Mouse (Mus musculus): ENCODE measurements around the gene Setd4. TPM values are rescaled to one million over a fixed set of nuclear protein-coding genes. Genes with fewer than 3 reads are reported as not detected.

Gene Setd4
- polyA plus RNA-seq, 1 experiment: not detected

DNA sequence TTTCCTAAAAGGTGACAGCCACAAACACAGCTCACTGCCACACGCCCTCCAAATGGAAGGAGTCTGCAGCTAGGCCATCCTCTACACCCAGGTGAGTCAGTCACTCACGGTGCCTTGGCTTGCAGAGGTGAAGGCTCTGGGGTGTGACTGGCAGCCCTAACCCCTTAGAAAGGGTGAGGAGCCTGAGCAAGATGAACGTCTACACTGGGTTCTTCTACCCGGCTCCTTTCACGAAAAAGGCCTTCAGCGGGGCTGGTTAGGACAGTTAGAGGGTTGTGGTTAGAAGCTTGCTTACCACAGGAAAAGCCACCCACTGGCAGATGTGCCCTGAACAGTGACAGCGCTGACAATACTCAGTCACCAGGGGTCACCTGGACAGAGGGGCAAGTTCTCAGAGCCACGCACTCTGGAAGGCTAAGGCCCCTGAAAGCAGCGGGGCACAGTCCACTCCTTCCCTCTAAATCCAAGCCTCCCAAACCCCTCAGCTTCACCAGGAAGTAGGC, 18.1 kb downstream of the Setd4 start:
- TF ChIP-seq CTCF (IDR thresholded peaks at IDR 0.05; ENCODE audit: insufficient read depth, low read depth, low read length) (no peak), POLR2A (IDR thresholded peaks at IDR 0.05; ENCODE audit: insufficient read depth, low read depth, low read length) (no peak)
- Histone ChIP-seq H3K4me3 (ENCODE audit: insufficient read depth, low read depth, low read length) (no peak overlapping the region; the same call in 1 of the 2 replicates), H3K4me1 (ENCODE audit: control insufficient read depth, insufficient read depth, low read length) (peaks cover 9% of the 10 kb centered on the region; the same call in 1 of the 2 replicates), H3K27ac (ENCODE audit: insufficient read depth, low read depth, low read length) (no peak overlapping the region)
- WGBS: 96% methylated on average over 9 of the region's 9 CpGs

- H3K4me1 ChIP-seq (ENCODE audit: control insufficient read depth, insufficient read depth, low read length): peaks cover 9% of the 10 kb centered on the region; the same call in 1 of the 2 replicates
- 90% methylated on average over 24 of the region's 24 CpGs for WGBS
- no peak overlapping the region for H3K4me3 ChIP-seq (ENCODE audit: insufficient read depth, low read depth, low read length)
- TF ChIP-seq POLR2A (IDR thresholded peaks at IDR 0.05; ENCODE audit: insufficient read depth, low read depth, low read length) (no peak), CTCF (IDR thresholded peaks at IDR 0.05; ENCODE audit: insufficient read depth, low read depth, low read length) (no peak)
- no peak overlapping the region for H3K27ac ChIP-seq (ENCODE audit: insufficient read depth, low read depth, low read length)
Measured at GRCm38 (mm10) chr16:93584976-93585702, 18.7 kb downstream of the Setd4 start.

- no peak for TF ChIP-seq POLR2A (IDR thresholded peaks at IDR 0.05; ENCODE audit: insufficient read depth, low read depth, low read length)
- TF ChIP-seq CTCF (IDR thresholded peaks at IDR 0.05; ENCODE audit: insufficient read depth, low read depth, low read length): no peak
Measured at GRCm38 (mm10) chr16:93581125-93581524, 22.7 kb downstream of the Setd4 start.

DNA sequence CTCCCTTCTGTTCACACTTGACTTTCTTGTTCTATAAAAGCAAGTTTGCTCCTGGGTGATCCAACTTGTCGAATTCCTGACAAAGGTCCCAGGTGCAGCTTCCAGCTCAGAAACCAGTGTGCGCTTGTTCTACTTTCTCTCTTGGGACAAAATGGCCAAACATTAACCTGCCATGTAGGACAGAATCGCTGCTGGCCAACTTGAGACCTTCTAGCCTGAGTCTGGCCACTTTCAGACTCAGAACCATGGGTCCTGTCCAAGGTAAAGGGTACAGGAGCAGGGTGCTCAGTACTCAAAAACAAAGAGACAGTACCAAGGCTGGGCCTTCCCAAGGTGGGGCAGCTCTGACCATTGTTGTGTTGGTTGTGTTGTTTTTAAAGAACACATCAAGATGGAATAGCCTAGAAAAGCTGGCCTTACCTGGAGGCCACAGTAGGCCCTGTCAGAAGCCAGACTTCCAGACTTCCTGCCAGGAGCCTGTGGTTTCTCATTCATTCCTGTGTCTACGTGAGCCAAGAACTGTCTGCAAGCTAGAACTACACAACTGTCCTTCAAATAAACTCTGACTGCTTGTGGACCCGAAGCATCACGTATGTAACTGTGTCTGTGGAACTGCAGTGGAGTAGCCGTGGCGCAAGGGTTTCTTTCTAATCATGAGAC, 25.4 kb downstream of the Setd4 start:
- TF ChIP-seq POLR2A (IDR thresholded peaks at IDR 0.05; ENCODE audit: insufficient read depth, low read depth, low read length) (no peak), CTCF (IDR thresholded peaks at IDR 0.05; ENCODE audit: insufficient read depth, low read depth, low read length) (no peak)
- Histone ChIP-seq H3K27ac (ENCODE audit: insufficient read depth, low read depth, low read length) (no peak overlapping the region), H3K4me1 (ENCODE audit: control insufficient read depth, insufficient read depth, low read length) (0 out of 2 replicates have a peak, but pooled peaks cover 5% of the 10 kb centered on the region), H3K4me3 (ENCODE audit: insufficient read depth, low read depth, low read length) (no peak overlapping the region)
- 89% methylated on average over 8 of the region's 8 CpGs for WGBS

More at GRCm38 (mm10) chr16:93581125-93581524, 22.7 kb downstream of the Setd4 start:
- Histone ChIP-seq H3K27ac (ENCODE audit: insufficient read depth, low read depth, low read length) (no peak overlapping the region), H3K4me1 (ENCODE audit: control insufficient read depth, insufficient read depth, low read length) (0 out of 2 replicates have a peak, but pooled peaks cover 5% of the 10 kb centered on the region), H3K4me3 (ENCODE audit: insufficient read depth, low read depth, low read length) (no peak overlapping the region)
- WGBS: 72% methylated on average over 6 of the region's 6 CpGs

DNA sequence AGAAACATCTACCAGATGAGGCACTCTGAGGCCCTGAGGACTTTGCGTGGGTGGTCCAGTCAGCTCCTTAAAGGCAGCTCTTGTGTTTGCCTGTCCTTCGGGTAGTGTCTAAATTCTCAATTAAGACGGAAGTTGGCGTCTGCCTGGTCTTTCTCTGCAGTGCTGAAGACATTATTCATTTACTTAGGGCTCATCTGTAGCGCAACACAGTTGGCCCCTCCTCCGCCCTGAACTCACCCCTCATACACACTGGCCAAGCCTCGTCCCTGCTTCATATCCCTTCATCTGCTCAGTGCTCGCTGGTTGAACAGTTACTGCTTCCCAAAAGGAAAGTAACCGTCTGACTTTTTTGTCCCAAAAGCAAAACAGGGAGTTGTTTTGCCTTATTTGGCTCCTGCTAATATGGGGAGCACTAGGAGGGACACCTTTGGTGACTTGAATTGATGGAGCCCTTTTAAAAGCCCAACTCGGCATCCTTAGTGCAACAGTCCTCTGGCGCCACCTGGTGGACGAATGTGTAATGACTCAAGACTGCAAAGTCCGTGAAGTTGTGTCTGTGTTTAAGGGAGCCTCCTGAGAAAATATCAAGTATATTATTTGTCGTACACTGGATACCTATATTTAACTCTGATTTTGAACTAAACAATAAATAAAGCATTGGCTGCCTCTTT, 27.3 kb downstream of the Setd4 start:
- WGBS: 36% methylated on average over 14 of the region's 14 CpGs
- Histone ChIP-seq H3K4me1 (ENCODE audit: control insufficient read depth, insufficient read depth, low read length) (0 out of 2 replicates have a peak, but pooled peaks cover 5% of the 10 kb centered on the region), H3K4me3 (ENCODE audit: insufficient read depth, low read depth, low read length) (no peak overlapping the region), H3K27ac (ENCODE audit: insufficient read depth, low read depth, low read length) (no peak overlapping the region)
- TF ChIP-seq CTCF (IDR thresholded peaks at IDR 0.05; ENCODE audit: insufficient read depth, low read depth, low read length) (peak; percentile 45; the same call in 1 of the 2 replicates), POLR2A (IDR thresholded peaks at IDR 0.05; ENCODE audit: insufficient read depth, low read depth, low read length) (no peak)

GRCm38 (mm10) chr16:93575574-93575973, 28.3 kb downstream of the Setd4 start:
- 88% methylated on average over 5 of the region's 5 CpGs for WGBS
- TF ChIP-seq POLR2A (IDR thresholded peaks at IDR 0.05; ENCODE audit: insufficient read depth, low read depth, low read length) (no peak), CTCF (IDR thresholded peaks at IDR 0.05; ENCODE audit: insufficient read depth, low read depth, low read length) (no peak)
- Histone ChIP-seq H3K27ac (ENCODE audit: insufficient read depth, low read depth, low read length) (no peak overlapping the region), H3K4me3 (ENCODE audit: insufficient read depth, low read depth, low read length) (no peak overlapping the region), H3K4me1 (ENCODE audit: control insufficient read depth, insufficient read depth, low read length) (no peaks in the 10 kb centered on the region)

GRCm38 (mm10) chr16:93574521-93575191, 29.2 kb downstream of the Setd4 start:
- Histone ChIP-seq H3K27ac (ENCODE audit: insufficient read depth, low read depth, low read length) (no peak overlapping the region), H3K4me1 (ENCODE audit: control insufficient read depth, insufficient read depth, low read length) (no peaks in the 10 kb centered on the region), H3K4me3 (ENCODE audit: insufficient read depth, low read depth, low read length) (no peak overlapping the region)
- 60% methylated on average over 18 of the region's 18 CpGs for WGBS
- TF ChIP-seq CTCF (IDR thresholded peaks at IDR 0.05; ENCODE audit: insufficient read depth, low read depth, low read length) (no peak), POLR2A (IDR thresholded peaks at IDR 0.05; ENCODE audit: insufficient read depth, low read depth, low read length) (no peak)

GRCm38 (mm10) chr16:93573434-93573833, 30.4 kb downstream of the Setd4 start:
- no peak overlapping the region for H3K4me3 ChIP-seq (ENCODE audit: insufficient read depth, low read depth, low read length)
- H3K4me1 ChIP-seq (ENCODE audit: control insufficient read depth, insufficient read depth, low read length): no peaks in the 10 kb centered on the region
- 99% methylated on average over 5 of the region's 5 CpGs for WGBS
- TF ChIP-seq CTCF (IDR thresholded peaks at IDR 0.05; ENCODE audit: insufficient read depth, low read depth, low read length) (no peak), POLR2A (IDR thresholded peaks at IDR 0.05; ENCODE audit: insufficient read depth, low read depth, low read length) (no peak)
- H3K27ac ChIP-seq (ENCODE audit: insufficient read depth, low read depth, low read length): no peak overlapping the region
